In genomic region chr2:104561386-104561785, GRCm38 (mm10) we compare ENCODE assay signal across 23 mouse cellular contexts. TPM values are rescaled to one million over a fixed set of nuclear protein-coding genes. Genes with fewer than 3 reads are reported as not detected.
DNase-seq lines count a peak whose midpoint lies in the region; ATAC-seq and TF ChIP-seq lines count a peak whose summit lies in the region.
"Had no signal": no experiment of that assay in that cellular context is flagged by ENCODE, and none has a peak within 500 bp of the region (broad histone marks: within the 10 kb centered on the region; RNA-seq: fewer than 3 reads in every experiment).

No protein-coding gene starts in this region.

- H3K36me3 ChIP-seq in myocyte (ENCODE audit: control insufficient read depth, insufficient read depth) = peaks cover 6% of the 10 kb centered on the region
- H3K36me3 ChIP-seq: embryonic facial prominence, embryonic 12.5 days; forebrain, embryonic 12.5 days; heart, embryonic 12.5 days; hindbrain, embryonic 10.5 days had no signal

- peak; percentile 78 for ATAC-seq in CD4-positive, CD25-positive, alpha-beta regulatory T cell, adult 4 months
- ATAC-seq in activated CD4-positive, CD25-positive, alpha-beta regulatory T cell, adult 4 months = peak; percentile 87
- ATAC-seq: forebrain, embryonic 16.5 days; intestine, postnatal 0 days; Patski had no signal

- peak; percentile 38 for DNase-seq in CD4-positive helper T cell, adult 2 months (ENCODE audit: low read depth, low spot score)
- no peak for DNase-seq in retina, postnatal 1 day
- DNase-seq in right cerebral cortex, adult 2 months (ENCODE audit: low spot score in 2 of 2) = no peak
- no peak for DNase-seq in cerebellum, postnatal 25 days
- DNase-seq: adrenal gland, adult 2 months; adrenal gland, postnatal 25 days; B cell, adult 2 months; cerebellum, adult 11 months; cerebellum, adult 8-10 months; cerebellum, postnatal 14 days; gastrocnemius, adult 2 months; gastrocnemius, postnatal 25 days had no signal

- H3K27me3 ChIP-seq in myocyte (ENCODE audit: control insufficient read depth, insufficient read depth, insufficient read length) = no peaks in the 10 kb centered on the region
- H3K27me3 ChIP-seq: embryonic facial prominence, embryonic 12.5 days; forebrain, embryonic 12.5 days; heart, embryonic 12.5 days; Patski had no signal

- H3K4me2 ChIP-seq in myocyte (ENCODE audit: low read depth) = peak overlapping the region; percentile 21
- H3K4me2 ChIP-seq: embryonic facial prominence, embryonic 12.5 days; forebrain, embryonic 12.5 days; heart, embryonic 12.5 days; hindbrain, embryonic 14.5 days had no signal

- H3ac ChIP-seq in myocyte (ENCODE audit: control insufficient read depth, insufficient read length) = no peak overlapping the region

- no peaks in the 10 kb centered on the region for H3K79me2 ChIP-seq in myocyte (ENCODE audit: control insufficient read depth, insufficient read depth)

- no peak overlapping the region for H3K4me3 ChIP-seq in myocyte
- H3K4me3 ChIP-seq: embryonic facial prominence, embryonic 12.5 days; forebrain, embryonic 12.5 days; gastrocnemius, adult 2 months; heart, embryonic 12.5 days; hindbrain, embryonic 10.5 days had no signal

- no peak for TF ChIP-seq POLR2A in myocyte (IDR thresholded peaks at IDR 0.05; ENCODE audit: insufficient read length, low read depth)

TF ChIP-seq in myocyte, 11 proteins besides CTCF, POLR2A, EP300 and RAD21:
- TF ChIP-seq POLR2AphosphoS2 (IDR thresholded peaks at IDR 0.05; ENCODE audit: insufficient read length, low read depth) = no peak
- TF ChIP-seq E2F4 (IDR thresholded peaks at IDR 0.05; ENCODE audit: insufficient read depth) = no peak
- TF ChIP-seq TCF3 (IDR thresholded peaks at IDR 0.05; ENCODE audit: insufficient read length, low read depth) = no peak
- no peak for TF ChIP-seq MYOG (IDR thresholded peaks at IDR 0.05; ENCODE audit: control insufficient read depth in 1 of 3, insufficient read depth in 1 of 3, insufficient read length in 2 of 3, low read depth in 2 of 3)
- no peak for TF ChIP-seq USF1 (IDR thresholded peaks at IDR 0.05; ENCODE audit: low read depth)
- no peak for TF ChIP-seq TCF12 (IDR thresholded peaks at IDR 0.05; ENCODE audit: insufficient read depth, poor library complexity, severe bottlenecking)
- TF ChIP-seq MAX (IDR thresholded peaks at IDR 0.05; ENCODE audit: low read depth) = no peak
- no peak for TF ChIP-seq CEBPB (IDR thresholded peaks at IDR 0.05; ENCODE audit: insufficient read depth, poor library complexity, severe bottlenecking)
- no peak for TF ChIP-seq MYOD1 (IDR thresholded peaks at IDR 0.05; ENCODE audit: control insufficient read depth in 1 of 3, insufficient read length in 2 of 3, low read depth in 2 of 3)
- no peak for TF ChIP-seq REST (IDR thresholded peaks at IDR 0.05; ENCODE audit: insufficient read depth, insufficient read length)
- TF ChIP-seq SRF (IDR thresholded peaks at IDR 0.05; ENCODE audit: control insufficient read depth, insufficient read length, low read depth) = no peak
TF ChIP-seq in myocyte: peak in this region for 0.

RNA-seq across cellular contexts. Expression of gene Cstf3, which starts 28.9 kb away (rescaled TPM):
- polyA plus RNA-seq in CD4-positive, CD25-positive, alpha-beta regulatory T cell, adult 4 months (2017; shearing (Covaris generic)) = 10 to 100 TPM; 59.9 to 64.5 TPM
- 10 to 100 TPM; 55.7 to 72.3 TPM for polyA plus RNA-seq in activated CD4-positive, CD25-positive, alpha-beta regulatory T cell, adult 4 months (2017; shearing (Covaris generic))
- 12.0 TPM for polyA plus RNA-seq in myocyte (2012; fragmentation: generic; extraction: Trizol)
